Mouse (Mus musculus): ENCODE data around the gene Leng1. TPM values are rescaled to one million over a fixed set of nuclear protein-coding genes. Genes with fewer than 3 reads are reported as not detected.
"Not testable (repeated sequence)": the region's sequence is repeated elsewhere in the genome, so short reads cannot be mapped to it uniquely, and the experiment has no call there.

Gene Leng1
- 14.7 and 15.9 TPM in 2 replicates for total RNA-seq (2021)
- long read RNA-seq, experiment 1, transcript Leng1-201 (4 exons, 2,222 nt), result major isoform, 34 of 37 reads
- long read RNA-seq, experiment 1, partial matches to known transcripts, result 1 of 37 reads
- long read RNA-seq, experiment 1, other reads (novel, unspliced or antisense), result 2 of 37 reads
- long read RNA-seq, experiment 2, transcript Leng1-201 (4 exons, 2,222 nt), result major isoform, 28 of 32 reads
- long read RNA-seq, experiment 2, partial matches to known transcripts, result 0 of 32 reads
- long read RNA-seq, experiment 2, other reads (novel, unspliced or antisense), result 4 of 32 reads

DNA sequence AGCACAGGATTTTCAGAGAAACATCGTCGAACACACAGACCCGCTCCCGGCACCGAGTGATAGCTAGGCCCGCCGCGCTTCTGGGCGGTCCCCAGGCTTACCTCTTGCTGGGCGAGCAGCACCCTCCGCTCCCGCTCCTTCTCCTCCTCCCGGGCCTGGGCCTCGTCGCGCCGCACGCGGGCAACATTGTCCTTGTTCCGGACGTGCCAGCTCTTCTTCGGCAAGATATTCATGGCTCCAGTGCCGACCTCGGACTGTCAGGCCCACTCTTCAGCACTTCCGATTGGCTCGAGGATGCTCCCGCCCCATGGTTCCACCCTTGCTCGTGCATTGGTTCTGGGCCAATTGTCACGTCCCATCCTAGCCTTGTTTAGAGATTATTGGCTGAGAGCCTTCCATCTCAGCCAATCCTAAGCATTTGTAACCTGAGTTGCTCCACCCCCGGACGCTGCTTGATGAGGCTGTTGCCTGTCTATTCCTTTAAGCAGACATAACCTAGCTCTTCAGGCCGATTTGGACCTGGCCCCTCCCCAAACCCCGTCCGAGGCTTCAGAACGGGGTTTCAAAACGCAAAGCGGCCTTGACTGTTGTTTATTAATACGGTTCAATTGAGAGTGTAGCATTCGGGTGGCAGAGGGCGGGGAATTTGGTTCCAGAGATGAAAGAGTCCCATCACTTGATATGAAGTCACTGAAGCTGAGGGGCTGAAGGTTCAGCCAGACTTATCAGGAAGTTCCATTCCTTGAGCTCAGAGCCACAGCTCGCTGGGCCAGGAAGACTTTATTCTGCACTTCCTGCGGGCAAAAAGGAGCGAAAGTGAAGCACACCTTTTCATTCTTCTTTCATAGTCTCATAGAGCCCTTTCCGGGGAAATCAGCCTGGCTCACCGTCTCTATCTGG lies at the start of gene Leng1:
Leng1 (minus strand) TSS at position 626 of the 900 bp plus-strand sequence.
- peak; percentile 97 for DNase-seq

DNA sequence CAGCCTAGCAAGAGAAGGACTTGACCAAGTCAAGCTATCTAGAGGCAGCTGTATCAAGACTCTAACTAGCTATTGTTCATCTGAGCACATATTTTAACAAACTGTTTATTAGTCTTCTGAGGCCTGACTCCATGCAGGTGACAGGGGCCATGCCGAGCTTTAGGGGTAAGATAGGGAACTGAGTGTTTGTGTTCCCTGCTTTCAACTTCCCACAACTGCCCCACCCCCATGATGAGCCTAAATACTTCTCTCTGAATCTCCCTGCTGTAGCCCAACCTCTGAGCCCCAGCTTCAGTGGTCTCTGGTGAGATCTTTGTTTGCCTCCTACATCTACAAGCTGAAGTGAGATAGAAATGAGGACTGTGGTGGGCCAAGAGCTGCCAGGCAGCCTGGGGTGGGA lies 49.6 kb upstream of the Leng1 start:
- DNase-seq, result no peak

DNA sequence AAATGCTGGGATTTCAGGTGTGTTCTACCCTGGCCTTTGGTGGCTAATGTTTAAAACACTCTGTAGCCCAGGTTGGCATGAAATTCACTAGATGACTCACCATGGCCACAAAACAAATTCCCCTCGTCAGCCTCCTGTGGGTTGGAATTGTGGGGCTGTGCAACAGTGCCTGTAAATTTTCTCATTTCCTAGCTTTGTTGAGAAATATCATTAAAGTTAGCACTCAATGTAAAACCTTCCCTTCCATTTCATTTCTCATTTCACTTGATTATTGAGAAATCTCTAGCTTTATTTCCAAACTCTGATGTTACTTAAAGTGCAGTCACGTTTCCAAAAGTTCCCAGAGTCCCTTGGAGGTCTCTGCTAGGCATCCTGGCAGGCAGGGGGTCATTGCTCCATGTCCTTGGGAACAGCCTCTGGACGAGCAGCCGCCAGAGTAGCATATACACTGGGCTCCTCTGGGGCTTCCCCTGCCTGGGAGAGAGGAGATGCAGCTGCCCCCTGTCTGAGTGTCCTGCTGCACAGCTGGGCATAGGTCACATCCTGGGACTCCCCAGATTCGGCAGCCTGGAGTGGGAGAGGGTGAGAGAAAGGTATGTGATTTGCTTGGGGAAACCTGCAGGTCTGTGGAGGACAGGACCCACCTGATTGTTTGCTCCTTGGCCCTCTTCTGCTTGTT lies 46.8 kb upstream of the Leng1 start:
- no peak for DNase-seq

DNA sequence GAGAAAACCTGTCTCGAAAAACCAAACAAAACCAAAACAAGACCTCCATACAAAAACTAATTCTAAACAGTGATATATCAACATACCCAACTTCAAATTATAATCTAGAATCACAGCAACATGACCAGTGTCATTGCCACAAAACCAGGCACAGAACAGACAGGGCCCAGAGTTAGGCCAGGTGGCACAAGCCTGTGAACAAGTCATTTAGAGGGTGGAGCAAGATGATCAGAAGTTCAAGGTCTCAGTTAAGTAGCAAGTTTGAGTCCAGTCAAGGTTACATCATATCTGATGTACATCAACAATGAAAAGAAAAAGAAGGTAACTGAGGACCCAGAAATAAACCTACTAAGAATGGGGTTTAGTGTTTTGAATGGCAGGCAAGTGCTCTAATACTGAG lies 43.4 kb upstream of the Leng1 start:
- DNase-seq, result no peak

DNA sequence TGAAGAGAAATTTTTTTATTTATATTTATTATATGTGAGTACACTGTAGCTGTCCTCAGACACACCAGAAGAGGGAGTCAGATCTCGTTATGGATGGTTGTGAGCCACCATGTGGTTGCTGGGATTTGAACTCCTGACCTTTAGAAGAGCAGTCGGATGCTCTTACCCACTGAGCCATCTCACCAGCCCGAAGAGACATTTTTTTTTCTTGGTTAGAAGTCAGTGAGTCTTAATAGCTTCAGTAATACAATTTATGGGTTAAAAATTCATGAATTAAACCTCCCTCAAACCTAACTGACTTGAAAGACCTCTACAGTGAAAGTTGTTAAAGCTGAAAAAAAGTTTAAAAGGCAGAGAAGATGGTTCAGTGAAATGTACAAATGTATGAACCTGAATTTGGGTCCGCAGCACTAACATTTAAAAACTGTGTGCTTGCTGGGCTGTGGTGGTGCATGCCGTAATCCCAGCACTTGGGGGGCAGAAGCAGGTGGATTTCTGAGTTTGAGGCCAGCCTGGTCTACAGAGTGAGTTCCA lies 42.9 kb upstream of the Leng1 start:
- not testable (repeated sequence) for DNase-seq

DNA sequence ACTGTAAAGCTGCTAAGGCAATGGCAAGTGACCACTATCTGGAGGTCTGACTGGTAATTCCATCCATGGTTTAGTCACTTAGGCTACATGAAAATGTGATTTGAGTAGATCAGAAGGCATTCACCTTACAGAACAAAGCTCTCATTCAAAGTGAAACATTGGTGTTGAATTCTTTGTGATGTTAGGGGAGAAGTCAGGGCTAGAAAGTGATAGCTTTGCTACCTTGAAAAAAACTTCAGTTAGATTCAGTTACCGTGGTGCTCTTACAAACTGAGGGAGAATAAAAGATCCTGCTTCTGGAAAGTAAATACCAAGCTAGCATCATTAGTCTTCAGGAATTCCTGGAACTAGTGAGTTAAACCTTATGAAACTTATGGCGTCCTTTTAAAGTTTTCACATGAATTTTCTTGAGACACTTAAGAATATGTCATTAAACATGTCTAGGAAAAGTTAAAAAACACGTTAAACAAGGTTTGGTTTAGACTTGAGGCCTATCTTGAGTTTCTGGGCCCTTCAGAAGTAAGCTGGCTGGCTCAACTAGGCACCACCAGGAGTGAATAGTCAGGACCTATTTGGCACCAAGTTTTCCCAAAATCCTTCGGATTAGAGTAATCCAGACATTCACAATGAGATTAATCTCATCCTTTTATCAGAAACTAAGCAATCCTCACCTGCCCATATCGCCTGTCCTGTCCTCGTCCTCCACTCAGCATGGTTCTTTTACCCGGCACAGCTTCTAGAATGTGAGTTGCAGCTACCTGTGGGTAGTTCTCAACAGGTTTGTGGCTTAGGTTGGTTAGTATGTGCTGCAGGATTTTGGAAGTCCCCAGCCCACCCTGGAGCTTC lies 42.2 kb upstream of the Leng1 start:
- no peak for DNase-seq

DNA sequence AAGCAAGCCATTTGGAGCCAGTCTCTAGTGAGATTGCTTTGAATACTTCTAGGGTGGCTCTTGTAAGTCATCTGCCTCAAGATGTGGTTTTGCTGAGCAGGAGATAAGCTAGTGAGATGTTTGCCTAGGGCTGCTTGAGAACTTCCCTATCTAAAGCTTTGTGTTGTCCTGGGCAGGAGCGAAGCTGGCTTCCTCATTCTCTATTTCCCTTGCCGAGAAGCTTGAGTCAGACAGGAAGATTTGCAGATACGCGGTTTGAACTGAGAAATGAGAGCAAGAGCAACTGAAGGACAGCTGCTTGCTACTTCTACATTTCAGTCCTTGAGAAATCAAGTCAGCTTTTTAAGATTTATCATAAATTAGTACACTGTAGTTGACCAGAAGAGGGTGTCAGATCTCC lies 41.4 kb upstream of the Leng1 start:
- DNase-seq, result no peak

DNA sequence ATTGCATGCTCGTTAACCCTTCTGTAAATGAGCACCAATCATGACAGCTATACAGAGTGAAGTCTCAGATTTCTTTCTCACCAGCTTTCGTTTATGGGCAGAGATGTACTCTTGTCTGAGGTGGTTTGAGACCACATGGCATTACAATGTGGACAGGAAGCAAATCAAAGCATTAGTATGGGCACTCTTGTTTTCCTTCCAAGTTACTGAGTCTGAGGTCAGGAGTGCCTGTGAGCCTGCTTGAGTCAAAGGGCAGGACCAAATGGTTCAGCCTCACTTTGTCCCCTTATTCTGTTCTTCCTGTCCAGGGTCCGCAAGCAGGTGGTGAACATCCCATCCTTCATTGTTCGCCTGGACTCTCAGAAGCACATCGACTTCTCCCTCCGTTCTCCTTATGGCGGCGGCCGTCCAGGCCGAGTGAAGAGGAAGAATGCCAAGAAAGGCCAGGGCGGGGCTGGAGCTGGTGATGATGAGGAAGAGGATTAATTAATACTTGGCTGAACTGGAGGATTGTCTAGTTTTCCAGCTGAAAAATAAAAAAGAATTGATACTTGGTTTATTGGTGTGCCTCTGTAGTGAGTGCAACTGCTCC lies 40.8 kb upstream of the Leng1 start:
- no peak for DNase-seq

DNA sequence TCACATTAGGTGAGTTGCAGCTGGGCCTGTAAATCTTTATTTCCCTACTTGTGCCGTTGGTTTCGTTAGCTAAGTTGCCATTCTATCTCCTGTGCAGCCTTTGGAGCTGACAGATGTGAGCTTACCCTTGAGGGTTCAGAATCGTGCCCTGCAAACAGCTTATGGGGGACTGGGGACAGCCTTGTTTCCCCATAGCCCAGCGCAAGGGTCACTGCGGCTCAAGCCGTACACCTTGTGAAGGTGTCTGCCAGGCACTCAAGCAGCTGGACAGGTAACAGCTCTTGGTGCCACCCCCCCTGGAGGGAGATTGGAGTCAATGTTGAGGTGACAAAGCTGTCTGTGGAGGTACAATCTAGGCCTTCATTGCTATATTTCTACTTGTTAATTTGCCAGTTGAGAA lies 40.3 kb upstream of the Leng1 start:
- no peak for DNase-seq

DNA sequence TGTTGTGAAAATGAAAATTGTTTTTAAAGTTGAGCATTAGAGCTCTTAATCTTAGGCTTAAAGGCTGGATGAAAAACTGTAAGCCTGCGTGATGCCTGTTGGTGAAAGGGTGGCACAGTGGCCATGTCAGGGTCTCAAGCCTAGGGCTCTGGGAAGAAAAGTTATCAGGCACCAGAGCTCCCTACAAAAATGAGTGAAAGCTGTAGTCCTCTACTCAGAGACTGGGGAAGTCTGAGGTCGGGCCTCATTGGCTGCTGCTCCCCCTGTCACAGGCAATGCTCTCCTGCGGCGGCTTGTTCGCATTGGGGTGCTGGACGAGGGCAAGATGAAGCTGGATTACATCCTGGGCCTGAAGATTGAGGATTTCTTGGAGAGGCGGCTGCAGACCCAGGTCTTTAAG lies 39.8 kb upstream of the Leng1 start:
- DNase-seq, result peak; percentile 32

DNA sequence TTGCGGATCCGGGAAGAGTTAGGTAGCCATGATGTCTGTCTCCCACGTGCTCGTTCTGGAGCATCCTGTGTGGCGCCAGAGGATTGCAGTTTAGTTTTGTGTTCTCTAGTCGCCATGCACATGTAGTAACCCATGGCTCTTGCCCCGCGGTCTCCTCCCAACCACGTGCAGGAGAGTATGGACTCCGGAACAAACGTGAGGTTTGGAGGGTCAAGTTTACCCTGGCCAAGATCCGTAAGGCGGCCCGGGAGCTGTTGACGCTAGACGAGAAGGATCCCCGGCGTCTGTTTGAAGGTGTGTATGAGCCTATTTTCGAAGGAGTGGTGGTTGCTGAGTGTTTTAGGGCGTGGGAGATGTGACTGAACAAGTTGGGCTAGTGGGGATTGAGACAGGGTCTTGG lies 38.8 kb upstream of the Leng1 start:
- DNase-seq, result no peak

DNA sequence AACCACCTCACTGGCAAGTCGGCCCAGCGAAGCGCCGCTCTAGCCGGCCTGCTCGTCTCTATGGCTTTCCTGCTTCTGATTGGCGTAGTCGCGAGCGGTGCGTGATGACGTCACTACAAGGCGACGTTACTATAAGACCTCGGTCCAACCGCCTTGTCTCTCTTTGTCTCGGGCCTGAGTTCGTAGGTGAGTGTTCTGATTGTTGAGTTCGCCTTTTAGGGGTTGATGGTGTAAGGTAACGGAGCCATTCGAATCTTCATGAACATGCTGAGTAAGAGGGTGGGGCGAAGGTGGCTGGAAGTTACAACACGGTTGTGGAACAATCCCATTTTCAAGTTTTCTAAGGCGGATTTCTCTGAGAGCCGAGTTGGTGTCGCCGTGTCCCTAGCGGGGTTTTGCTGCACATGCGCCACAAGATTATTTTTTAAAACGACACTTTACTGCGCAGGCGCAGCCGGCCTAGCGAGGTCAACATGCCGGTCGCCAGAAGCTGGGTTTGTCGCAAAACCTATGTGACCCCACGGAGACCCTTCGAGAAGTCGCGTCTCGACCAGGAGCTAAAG lies 38.3 kb upstream of the Leng1 start, which contains the start of gene Rps9:
Rps9 (plus strand) TSS at position 115 of the 563 bp plus-strand sequence.
- peak; percentile 97 for DNase-seq

DNA sequence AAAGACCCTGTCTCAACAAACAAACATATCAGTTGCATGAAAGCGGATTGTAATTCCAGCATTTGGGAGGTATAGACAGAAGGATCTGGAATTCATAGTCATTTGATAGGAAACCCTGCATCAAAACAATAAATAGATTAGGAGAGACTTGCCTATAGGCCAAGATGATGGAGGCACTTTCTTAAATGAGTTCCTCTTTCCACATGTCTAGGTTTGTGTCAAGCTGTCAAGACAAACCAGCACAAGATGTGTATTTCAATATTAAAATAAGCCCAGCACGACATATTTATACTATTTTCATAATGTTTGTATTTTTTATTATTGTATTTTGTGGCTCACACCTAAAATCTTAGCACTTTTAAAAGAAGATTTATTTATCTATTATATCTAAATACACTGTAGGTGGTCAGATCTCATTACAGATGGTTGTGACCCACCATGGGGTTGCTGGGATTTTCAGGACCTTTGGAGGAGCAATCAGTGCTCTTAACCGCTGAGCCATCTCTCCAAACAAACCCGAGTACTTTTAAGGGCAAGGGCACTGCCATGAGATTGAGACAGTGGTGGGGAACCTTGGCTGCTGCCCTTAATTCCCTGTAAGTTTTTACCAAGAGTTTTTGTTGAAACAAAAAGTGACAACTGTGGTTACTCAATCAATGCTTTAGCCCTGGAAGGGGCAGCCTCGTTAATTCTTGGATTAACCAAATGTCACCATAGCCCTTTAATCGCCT lies 37.7 kb upstream of the Leng1 start:
- no peak for DNase-seq

DNA sequence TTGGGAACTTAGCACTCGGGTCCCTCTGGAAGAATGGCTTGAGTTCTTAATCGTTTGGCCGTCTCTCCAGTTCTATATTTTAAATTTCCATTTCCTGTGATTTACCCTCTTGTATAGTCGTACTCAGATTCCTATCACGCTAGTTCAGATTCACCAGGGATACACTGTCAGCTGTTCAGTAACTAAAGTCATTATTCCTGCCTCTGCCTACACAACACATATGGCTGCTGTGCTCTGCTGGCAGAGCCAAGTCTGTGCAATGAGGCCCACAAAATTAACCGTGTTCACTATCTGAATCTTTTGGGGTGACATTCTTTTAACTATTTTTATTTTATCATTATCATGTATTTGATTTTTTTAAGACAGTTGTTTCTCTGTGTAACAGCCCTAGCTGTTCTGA lies 32.8 kb upstream of the Leng1 start:
- no peak for DNase-seq

DNA sequence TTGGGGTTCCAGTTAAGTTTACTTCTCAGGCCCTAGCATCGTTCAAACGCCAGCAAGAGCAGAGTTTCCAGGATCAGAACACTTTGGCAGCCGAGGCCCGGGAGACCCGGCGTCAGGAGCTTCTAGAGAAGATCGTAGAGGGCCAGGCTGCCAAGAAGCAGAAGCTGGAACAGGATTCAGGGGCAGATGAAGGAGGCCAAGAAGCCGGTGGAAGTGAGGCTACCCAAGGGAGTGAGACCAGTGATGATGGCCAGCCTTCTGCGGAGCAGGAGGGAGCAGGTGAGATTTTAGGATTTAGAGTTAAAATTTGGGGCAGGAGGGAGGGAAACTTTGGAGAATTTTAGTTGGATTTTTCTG lies 29.3 kb upstream of the Leng1 start:
- DNase-seq, result peak; percentile 40

DNA sequence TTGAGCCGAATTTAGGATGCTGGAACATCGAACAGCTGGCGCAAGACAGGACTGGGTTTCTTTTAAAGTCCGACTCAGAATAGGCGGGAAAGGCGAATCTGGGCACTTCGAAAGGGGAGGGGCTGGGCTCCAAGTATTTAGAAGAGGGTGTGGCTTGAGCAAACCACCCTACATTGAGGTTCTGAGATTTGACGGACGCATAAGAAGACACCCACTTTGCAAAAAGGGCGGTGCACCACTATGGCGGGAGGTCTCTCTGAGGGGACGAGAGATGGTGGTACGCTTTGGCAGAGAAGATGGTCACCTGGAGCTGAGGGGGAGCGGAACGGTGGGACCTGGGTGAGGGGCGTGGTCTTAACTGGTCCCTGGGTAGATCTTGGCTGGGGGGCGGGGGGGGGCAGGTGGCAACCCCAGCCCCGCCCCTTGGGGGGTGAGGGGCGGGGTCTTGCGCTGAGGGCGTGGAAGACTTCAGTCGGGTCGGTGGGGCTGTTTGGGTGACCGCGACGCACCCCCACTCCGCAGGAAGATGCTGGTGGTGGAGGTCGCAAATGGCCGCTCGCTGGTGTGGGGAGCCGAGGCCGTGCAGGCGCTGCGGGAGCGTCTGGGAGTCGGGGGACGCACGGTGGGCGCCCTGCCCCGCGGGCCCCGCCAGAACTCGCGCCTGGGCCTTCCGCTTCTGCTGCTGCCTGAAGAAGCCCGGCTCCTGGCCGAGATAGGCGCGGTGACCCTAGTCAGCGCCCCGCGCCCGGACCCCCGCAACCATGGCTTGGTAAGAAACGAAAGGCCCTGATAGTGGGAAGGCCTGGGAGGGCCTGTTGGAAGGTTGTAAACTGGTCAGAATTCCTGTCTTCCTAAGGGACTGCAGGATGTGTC lies 28.7 kb upstream of the Leng1 start:
- DNase-seq, result peak; percentile 86

DNA sequence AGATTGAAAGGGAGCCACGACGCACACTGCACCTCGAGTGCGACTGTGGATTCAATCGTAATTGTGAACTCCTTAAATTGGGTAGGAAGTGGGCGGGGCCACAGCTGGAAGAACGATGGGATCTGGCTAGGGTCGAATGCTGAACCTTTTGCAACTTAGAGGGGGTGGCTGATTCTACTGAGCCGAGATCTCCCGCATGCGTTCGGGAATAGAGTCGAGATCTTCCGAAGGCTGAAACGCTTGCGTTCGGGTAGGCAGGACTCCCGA lies 28.1 kb upstream of the Leng1 start:
- DNase-seq, result no peak

DNA sequence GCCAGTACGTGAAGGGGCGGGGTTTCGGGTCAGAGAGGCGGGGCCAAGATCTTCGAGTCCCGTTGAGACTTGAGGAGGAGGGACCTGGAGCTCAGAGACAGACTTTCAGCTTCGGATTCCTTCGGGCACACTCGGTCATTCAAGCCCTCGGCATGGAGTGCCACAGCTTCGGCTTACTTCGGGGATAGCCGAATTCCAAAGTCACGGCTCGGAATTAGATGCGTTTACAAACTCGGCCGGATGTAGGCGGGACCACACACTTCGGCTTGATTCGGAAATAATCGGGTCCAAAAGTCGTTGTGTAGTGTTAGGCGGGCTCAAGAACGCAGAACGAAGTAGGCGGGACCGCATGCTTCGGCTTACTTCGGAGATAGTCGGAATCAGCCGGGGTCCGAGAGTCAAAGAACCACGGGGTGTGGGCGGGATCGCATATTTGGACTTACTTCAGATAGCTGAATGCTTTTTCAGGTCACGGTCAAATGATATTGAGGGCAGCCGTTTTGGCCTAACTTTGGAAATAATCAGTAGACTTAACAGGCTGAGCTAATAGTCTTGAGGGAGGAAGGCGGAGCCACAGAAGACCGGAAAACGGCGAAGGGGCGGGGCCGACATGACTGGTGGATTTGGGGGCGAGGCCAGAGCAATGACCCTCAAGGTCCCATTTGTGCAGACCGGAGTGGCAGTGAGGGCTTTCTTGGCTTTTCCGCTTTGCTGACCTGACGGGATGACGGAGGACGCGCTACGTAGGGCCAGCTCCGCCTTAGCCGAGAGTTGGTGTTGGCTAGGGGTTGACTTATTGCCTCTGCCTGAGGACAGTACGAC lies 27.6 kb upstream of the Leng1 start, which contains the start of gene Mboat7:
Mboat7 (minus strand) TSS at position 537 of the 822 bp plus-strand sequence.
- DNase-seq, result peak; percentile 98

Measured in adrenal gland, postnatal 14 days (tissue).